Mouse (Mus musculus) gastrocnemius, adult 18-20 months (tissue): ENCODE data around the gene Acot7. TPM values are rescaled to one million over a fixed set of nuclear protein-coding genes. Genes with fewer than 3 reads are reported as not detected.

Experiments used
- DNase-seq: peaks from one replicate; pipeline ENCODE4 v3.0.0; 2021; ENCODE audit warnings: low spot score
- total RNA-seq, 2 experiments: library from RNA; stranded (reverse); gene quantifications; 2 replicates each; pipeline ENCODE4 v1.2.3; 2021

Gene Acot7
- total RNA-seq, 2 experiments from 2014 or later, result 16.2 to 18.8 TPM

DNA sequence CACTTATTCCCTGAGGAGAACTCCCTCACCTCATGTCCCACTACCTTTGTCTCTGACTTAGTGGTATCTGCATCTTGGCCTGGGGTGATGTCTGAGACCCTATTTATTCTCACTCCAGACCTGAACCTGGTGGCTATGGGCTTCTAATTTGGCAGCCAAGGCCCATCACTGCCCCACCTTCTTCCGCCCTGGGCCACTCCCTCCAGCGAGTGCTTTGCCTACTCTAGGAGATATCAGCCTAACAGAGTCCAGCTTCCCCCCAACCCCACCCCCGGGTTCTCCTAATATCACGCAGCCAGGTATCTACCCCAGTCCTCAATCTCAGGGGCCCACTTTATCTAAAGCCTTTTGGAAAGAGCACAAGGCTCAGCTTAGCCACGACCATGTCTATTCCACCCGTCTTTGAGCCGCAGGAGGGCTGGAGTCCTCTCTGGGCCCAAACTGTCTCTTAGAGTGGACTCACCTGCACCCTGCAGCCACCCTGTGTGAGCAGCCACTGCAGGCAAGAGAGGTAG lies 26.4 kb upstream of the Acot7 start:
- DNase-seq, result no peak

DNA sequence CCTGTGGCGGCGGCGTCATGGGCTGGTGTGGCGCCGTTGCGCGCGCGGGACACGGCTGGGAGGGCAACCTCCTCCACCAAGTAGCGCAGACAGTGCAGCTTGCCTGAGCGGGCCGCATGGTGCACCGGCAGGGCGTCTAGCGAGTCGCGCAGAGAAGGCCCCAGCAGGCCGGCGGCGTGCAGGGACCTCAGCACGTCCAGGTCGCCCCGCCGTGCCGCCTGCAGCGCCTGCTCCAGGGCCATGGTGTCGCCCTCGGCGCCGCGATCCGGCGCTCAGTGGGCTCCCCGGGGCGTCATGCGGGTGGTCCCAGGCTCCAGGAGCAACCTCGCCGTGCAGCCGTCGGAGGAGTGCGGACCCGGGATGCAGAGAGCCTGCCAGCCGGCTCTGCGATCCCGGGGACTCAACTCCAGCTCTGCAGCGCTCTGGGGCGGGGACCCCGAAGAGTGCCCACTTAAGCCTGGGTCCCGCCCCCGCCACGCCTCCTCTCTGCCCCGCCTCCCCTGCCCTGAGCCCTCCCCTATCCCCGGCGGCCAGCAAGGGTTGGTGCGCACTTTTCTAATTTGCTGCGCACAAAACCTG lies 25.9 kb upstream of the Acot7 start, which contains the start of gene Espn:
Gene Espn (minus strand): TSS at position 406 of the 579 bp plus-strand sequence.
- no peak for DNase-seq

DNA sequence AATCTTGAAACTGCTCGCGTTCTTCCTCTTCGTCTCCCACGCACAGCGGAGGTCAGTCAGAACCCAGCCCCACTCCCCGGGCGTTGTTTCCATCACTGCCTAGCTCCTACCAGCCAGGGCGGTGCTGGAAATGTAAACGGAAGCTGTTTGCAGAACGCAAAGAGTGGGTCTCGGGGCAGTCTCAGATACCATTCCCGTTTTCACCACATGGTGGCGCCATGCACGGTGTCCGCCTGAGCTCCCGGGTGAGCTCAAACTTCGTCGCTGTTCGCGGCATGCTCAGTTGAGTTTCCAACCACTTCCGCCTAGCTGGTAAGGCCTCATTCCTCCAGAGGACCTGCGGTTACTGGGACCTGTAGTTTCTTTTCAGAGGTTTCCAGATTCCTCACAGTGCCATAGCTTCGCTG lies 24.2 kb upstream of the Acot7 start:
- peak; percentile 82 for DNase-seq

DNA sequence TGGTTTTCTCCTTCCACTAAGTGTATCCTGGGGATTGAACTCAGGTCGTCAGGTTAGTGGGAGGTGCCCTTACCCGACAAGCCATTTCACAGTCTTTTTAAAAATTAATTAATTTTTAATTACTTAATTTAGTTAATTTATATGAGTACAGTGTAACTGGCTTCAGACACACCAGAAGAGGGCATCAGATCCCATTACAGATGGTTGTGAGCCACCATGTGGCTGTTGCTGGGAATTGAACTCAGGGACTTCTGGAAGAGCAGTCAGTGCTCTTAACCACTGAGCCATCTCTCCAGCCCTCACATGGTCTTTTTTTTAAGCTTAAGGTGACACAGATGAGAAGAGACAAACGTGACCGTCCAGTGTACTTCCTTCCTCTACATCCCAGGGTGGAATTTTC lies 22.9 kb upstream of the Acot7 start:
- DNase-seq, result no peak

DNA sequence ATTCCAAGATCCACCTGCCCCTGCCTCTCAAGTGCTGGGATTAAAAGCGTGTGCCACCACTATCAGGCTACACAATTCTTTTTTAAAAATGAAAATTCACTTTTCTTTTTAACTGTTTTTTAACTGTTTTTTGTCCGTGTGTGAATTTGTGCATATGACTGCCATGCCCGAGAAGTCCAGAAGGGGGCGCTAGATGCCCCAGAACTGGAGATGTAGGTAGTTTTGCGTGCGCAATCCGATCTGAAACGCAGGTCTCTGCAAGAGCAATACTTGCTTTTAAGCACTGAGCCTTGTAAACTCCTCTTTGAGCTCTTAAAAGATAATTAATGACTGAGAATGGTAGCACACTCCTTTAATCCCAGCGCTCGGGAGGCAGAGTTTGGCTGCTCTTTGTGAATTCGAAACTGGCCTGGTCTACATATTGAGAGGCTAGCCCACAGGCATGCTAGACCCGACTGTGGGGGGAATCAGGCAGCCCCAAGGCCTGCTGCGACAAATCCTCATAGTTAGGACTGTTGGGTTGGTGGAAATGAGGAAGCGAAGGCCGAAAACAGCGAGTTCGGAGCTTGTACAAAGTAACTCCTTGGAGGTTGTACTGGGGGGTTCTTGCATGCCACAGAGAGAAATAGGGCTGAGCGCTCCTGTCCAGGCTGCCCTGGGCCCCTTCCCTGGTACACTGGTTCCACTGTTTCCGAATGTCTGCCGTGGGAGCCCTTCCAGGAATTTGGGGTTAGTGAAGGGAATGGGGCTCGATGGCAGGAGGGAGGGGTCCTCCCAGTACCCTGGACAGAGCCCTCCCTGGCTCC lies 20.0 kb upstream of the Acot7 start:
- DNase-seq, result no peak

DNA sequence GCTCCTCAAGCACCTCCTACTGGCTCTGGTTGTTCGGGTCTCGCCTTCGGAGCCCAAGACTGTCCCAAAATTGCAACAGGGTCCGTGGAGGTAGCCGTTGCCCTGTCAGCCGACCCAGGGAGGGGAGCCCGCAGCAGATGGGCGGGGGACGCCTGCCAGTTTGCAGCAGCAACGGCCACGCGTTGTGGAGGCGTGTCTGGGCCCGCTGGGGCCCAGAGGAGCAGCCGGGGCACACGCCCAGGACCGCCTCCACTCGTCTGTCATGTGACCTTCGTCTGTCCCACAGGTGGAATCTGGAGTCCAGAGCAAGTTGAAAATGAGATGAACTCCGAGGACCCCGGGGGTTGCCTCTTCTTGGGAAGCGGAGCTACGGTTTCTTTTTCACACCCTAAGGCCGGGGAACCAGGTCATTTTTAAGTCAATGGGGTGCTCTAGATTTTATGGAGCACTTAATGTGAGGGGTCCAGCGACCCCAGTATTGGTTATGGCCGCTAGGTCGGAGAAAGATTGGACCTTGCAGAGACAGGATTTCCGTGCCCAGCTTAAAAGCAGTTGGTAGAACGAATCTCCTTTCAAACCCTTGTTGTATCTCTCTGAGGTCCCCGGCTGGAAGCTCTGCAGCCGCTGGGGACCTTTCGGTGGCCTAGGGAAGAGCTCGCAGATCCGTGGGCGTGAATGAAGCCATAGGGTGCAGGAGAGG lies 19.2 kb upstream of the Acot7 start, which contains the start of gene Hes2:
Gene Hes2 (plus strand): TSS at position 283 of the 700 bp plus-strand sequence.
- no peak for DNase-seq

DNA sequence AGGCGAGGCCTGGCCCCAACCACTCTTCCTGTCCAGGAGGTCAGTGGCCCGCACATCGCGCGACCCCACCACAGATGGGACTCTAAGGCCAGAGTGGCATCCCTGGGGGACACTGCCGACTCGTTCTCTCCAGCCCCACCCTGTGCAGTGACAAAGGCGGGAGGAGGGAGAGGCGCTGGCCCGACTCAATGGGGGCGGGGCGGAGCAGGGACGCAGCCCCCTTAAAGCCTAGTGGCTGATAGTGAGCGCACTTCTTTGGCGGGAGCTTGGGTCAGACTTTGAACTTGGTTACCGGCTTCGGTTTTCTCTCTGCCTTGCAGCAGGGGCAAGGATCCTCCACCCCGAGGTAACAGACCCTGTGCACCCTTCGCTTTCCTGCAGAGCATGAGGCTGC lies 18.7 kb upstream of the Acot7 start:
- DNase-seq, result no peak

DNA sequence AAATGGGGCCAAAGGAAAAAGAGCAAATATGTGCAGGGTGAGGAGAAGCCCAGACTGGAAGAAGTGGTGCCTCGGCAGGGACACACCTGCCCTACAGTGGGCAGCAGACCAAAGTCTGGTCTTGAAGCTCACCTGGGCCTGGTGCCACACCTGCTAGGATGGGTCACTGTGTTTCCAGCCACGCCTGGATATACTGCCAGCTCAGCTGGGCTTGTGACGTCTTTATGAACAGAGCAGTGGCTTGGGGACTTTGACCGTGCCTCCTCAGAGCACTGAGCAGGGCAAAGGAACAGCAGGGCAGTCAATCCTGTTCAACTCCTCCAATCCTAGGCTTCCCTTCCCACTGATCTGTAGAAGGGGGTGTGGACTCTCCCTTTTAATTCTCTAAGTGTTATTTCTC lies 17.2 kb upstream of the Acot7 start:
- no peak for DNase-seq

DNA sequence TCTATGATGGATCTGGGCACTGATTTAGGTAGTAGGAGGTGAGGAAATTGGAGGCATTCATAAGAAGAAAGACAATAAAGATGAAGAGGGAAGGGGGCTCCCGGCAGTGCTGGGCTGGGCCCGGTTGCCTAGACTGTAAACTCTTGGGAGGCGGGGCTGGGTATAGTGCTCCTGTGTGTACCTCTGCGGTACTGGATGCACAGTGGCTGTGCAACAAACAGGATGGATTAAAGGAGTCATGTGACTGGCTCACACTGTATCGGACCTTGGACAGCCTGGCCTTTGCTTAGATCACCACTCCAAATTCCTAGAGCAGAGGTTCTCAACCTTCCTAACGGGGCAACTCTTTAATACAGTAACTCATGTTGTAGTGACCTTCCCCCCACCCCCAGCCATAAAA lies 16.3 kb upstream of the Acot7 start:
- DNase-seq, result no peak

DNA sequence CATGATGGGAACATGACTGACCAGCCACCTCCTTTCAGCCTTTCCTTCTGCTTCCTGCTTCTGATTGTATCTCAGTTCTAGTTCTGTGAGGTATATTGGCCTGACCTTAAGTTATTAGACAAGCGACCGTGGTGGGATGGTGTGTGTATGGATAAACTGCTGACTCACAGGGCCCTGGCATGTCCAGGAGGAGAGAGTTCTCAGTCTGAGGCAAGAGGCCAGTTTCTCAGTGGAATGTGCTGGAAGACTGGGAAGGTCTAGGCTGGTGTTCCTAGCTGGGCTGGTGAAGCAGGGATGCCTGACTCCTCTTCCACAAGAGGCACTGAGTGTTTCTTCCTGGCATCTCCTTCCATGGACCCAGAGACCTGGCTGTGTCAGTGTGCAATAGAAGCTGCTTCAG lies 15.2 kb upstream of the Acot7 start:
- no peak for DNase-seq

DNA sequence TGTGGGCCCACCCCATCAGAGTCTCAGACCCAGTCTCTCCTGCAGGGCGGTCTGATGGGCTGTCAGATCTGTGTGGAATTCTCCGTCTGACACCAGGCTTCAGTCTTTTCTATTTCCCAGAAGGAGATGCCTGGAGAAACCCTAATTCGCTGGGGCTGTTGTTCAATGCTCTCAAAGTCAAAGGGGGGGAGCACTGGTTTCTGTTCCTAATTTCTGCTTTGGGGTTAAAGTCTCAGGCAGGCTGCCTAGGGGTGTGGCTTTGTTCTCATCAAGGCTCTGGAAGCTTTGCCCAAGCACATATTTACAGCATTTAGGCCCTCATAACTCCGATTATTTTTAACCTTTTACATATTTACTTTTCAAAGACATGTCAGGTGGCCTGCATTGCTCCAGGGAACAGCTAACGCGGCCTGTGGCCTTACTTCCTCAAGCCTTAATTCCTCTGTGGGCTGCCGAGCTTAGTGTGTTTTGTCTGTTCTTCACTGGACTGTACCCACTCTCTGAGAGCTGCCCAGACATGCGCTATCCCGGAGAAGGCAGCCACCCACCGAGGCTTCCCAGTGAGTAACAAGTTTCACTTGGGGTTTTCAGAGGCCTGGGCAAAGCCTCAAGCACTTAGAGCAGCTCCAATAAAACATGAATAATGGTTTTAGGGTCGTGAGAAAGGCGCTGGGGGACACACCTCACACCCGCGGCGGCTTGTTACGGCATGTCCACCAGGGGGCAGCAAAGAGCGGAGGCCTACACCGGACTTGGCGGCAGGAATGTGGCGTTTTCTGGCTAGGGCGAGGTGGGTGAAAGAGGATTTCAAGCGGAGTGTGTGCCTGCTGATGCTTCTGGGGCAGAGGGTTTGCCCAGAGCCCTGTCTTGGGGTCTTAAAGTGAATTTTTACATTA lies 12.7 kb upstream of the Acot7 start:
- DNase-seq, result peak; percentile 72

DNA sequence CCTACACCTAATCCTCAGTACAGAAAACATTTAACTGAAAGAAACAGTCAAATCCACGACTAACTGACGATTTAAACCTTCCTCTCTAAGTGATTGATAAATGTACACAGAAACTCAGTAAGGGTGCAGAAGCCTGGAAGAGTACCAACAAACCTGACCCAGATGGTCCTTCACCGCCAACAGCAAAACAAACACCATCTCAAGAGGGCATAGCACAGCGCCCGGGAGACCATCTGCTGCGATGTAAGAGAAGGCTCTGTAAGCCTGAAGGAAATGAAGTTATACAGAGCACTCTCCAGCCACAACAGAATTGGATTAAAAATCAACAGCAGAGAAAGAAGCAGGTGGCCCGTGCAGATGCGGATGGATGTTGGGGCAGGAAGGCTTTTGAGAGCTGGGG lies 9.9 kb upstream of the Acot7 start:
- no peak for DNase-seq

DNA sequence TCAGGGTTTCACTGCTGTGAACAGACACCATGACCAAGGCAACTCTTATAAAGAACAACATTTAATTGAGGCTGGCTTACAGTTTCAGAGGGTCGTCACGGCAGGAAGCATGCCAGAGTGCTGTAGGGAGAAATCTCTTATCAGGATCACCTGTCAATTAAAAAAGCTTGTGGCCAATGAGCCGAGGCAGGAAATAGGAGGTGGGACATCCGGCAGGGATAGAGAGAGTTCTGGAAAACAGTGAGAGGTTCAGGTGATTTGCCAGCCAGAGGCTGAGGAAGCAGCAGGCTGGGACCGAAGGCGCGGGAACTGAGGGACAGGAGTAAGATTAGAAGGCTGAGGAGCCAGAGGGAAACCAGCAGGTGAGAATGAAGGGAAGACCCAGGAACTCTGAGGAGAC lies 8.8 kb upstream of the Acot7 start:
- no peak for DNase-seq

DNA sequence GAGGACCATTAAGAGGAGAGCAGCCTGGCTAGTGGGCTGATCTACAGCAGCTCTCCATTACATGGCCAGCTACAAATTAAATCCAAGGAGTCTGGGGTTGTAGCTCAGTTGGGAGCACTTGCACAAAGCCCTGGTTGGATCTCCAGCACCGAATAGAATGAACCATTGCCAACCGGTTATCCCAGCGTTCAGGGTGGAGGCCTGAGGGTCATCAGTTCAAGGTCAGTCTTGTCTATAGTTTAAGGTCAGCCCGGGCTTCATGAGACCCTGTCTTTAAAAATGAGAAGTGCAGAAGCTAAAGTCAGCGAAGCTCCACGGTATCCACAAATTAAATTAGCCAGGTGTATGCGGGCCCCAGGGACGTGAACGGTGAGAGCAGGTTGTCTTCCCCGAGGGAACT lies 7.6 kb upstream of the Acot7 start:
- DNase-seq, result no peak

DNA sequence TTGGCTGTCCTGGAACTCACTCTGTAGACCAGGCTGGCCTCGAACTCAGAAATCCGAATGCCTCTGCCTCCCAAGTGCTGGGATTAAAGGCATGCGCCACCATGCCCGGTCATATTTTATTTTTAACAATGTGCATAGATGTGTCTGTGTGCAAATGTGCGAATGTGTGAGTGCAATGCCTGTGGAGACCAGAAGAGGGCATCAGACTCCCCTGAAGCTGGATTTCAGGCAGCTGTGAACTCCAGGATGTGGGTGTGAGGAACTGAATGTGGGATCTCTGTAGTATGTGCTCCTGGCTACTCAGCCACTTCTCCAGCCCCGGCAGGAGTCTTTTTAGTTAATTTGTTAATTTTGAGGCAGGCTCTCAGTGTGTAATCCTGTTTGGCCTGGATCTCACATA lies 6.4 kb upstream of the Acot7 start:
- no peak for DNase-seq

DNA sequence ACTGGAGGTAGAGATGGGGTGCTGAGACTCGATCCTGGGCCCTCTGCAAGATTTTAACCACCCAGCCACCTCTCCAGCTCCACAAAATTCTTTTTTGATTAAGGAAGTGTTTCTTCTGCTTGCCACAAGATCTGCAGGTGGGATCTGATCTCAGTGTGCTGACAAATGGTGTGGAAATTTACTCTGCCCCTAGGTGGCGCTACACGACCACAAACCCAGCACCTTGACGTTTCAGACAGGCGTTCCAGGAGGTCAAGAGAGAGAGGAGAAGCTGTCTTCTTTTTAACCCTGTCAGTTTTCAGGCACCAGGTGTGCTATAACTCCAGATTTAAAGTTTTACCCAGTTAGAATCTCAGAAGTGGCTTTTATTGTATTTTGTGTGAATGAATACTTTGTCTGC lies 4.9 kb upstream of the Acot7 start:
- DNase-seq, result peak; percentile 82

DNA sequence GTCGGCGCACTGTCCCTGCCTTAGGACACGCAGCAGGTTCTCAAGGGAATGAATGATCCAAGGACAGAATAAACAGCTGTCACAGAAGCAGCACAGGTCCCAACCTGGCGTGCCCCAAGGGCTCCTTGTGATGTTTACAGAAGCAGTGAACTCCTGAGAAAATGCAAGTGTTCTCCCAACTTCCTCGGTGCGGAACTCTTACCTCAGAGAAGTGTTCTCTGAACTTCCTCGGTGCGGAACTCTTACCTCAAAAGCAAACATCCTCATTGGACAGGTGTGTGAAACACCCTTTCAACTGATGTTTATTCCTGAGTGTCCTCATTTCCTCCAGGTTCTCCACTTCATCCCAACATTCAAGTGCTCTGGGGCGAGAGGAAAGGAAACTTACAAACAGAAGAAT lies 4.0 kb upstream of the Acot7 start:
- DNase-seq, result no peak

DNA sequence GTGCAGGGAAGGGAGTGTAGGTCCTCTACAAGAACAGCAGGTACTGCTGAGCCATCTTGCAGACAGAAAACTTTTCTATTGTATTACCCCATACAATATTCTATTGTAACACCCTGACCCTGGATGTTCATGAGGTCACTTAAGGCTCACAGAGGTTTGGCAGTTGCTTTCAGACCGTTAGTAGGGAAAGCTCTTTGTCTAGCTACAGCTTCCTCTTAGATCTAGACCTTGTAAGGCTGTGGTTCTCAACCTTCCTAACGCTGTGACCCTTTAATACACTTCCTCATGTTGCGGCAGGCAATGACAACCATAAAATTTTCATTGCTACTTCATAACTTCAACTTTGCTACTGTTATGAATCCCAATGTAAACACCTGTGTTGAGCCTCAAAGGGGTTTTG lies 1.3 kb upstream of the Acot7 start:
- no peak for DNase-seq

DNA sequence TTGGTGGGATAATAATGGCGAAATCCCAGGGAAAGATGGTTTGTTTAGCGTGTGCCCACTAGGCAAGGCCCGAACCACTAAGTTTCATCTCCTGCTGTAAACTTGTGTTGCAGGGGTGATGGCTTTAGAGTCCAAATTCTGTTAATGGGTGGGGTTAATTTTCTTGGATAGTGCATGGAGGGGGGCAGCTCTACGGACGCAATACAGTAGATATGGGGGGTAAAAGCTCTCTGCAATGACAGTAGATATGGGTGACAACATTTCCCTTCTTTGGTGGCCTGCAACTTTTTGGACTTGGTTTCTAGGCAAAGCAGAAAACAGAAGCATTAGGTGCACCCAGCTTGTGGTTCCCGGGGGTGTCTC lies 779 bp upstream of the Acot7 start:
- no peak for DNase-seq

DNA sequence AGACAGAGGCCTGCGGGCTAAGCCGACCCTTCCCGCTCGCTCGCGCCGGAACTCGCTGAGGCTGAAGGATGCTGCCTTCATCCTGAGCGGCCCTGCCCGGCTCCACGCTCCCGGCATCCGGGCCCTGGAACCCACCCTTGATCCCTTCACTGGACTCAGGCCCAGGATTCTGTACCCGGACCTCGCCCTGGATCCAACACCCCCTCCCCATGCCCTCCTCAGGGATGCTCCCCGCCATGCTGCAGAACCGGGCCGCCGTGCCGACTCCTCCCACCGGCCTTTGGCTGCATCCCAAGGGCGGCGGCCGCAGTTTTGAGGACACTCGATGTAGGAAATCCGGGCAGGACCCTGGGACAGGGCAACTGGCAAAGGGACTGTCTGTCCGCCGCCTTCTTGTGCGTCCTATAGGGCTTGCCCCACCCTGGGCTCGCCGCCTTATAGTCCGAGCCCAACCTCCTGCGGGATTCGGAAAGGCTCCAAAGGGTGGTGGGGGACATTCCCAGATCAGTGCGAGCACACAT lies 470 bp downstream of the Acot7 start:
- peak; percentile 27 for DNase-seq
